Mouse (Mus musculus): ENCODE data around the gene Hecw1. TPM values are rescaled to one million over a fixed set of nuclear protein-coding genes. Genes with fewer than 3 reads are reported as not detected.
"Not testable (repeated sequence)": the region's sequence is repeated elsewhere in the genome, so short reads cannot be mapped to it uniquely, and the experiment has no call there.

Hecw1 gene
- total RNA-seq, 2 experiments from 2014 or later: 112 TPM

GRCm38 (mm10) chr13:14413405-14413804 lies 109.6 kb downstream of the Hecw1 start:
- DNase-seq (ENCODE audit: low spot score in 2 of 2): no peak

GRCm38 (mm10) chr13:14374470-14374869 lies 148.6 kb downstream of the Hecw1 start:
- no peak for DNase-seq (ENCODE audit: low spot score in 2 of 2)

- peak; percentile 22 to 51 for DNase-seq (ENCODE audit: low spot score in 2 of 2)
Observed at GRCm38 (mm10) chr13:14365546-14365945, 157.5 kb downstream of the Hecw1 start.

- DNase-seq (ENCODE audit: low spot score in 2 of 2): no peak
Observed at GRCm38 (mm10) chr13:14327252-14327651, 195.8 kb downstream of the Hecw1 start.

- no peak for DNase-seq (ENCODE audit: low spot score in 2 of 2)
Observed at GRCm38 (mm10) chr13:14306617-14307016, 216.4 kb downstream of the Hecw1 start.

GRCm38 (mm10) chr13:14304103-14304502 lies 218.9 kb downstream of the Hecw1 start:
- no peak for DNase-seq (ENCODE audit: low spot score in 2 of 2)

GRCm38 (mm10) chr13:14302921-14303320 lies 220.1 kb downstream of the Hecw1 start:
- DNase-seq (ENCODE audit: low spot score in 2 of 2): no peak

- DNase-seq (ENCODE audit: low spot score in 2 of 2): no peak
Observed at GRCm38 (mm10) chr13:14290016-14290415, 233.0 kb downstream of the Hecw1 start.

GRCm38 (mm10) chr13:14271476-14271875 lies 251.6 kb downstream of the Hecw1 start:
- DNase-seq (ENCODE audit: low spot score in 2 of 2): no peak

GRCm38 (mm10) chr13:14260939-14261338 lies 262.1 kb downstream of the Hecw1 start:
- DNase-seq (ENCODE audit: low spot score in 2 of 2): not testable (repeated sequence)

GRCm38 (mm10) chr13:14245946-14246345 lies 277.1 kb downstream of the Hecw1 start:
- no peak for DNase-seq (ENCODE audit: low spot score in 2 of 2)

- no peak for DNase-seq (ENCODE audit: low spot score in 2 of 2)
Observed at GRCm38 (mm10) chr13:14179669-14180068, 343.4 kb downstream of the Hecw1 start.

GRCm38 (mm10) chr13:14177989-14178388 lies 345.0 kb downstream of the Hecw1 start:
- no peak for DNase-seq (ENCODE audit: low spot score in 2 of 2)

Other genes with a start within 250 kb of the Hecw1 start
- 10 to 100 TPM; 29.6 to 33.2 TPM for gene Mrpl32, start 89.9 kb upstream of the Hecw1 start, total RNA-seq (2021)
- 10 to 100 TPM; 69.1 to 73.5 TPM for gene Psma2, start 90.0 kb upstream of the Hecw1 start, total RNA-seq (2021)
- gene AW209491, start 106.9 kb upstream of the Hecw1 start, total RNA-seq (2021): 10 to 100 TPM; 15.6 to 17.9 TPM